Mouse (Mus musculus): ENCODE results near the gene Ly6f.

Ly6f gene

DNA sequence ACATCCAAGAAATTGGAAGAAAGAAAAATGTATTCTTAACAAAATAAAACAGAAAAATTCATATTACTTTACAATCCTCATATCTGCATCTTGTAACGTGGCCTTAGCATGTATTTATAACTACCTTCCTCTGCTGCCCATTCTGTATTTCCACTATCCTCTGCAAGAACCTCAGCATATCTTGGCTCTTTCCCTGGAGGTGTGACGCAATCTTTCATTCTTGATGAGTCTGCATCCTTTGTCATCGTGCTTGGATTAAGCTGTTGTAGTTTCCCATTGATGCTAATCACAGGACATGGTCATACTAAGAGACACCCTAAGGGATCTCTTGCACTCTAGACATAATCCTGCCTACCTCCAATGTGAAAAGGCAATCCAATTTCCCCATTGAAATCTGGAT lies 50.4 kb downstream of the Ly6f start:
- DNase-seq = no peak

DNA sequence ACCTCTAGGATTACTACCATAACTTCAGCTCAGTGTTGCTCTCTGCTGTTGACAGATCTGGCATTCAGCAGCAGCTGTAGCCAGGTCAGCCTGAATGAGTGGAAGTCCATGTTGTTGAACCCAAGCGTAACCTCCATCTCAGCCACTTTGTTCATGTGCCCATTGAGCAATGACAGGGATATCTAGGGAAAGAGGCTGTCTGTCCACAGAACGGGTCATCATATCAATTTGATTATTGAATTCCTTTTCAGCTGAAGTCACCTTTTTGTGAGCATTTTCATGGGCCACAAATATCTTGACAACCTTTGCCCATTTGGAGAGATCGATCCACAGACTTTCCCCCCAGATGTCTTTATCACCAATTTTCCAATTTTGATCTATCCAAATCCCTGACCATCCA lies 51.9 kb downstream of the Ly6f start:
- DNase-seq = no peak

Measured in lung, adult 18-20 months (tissue).